Mouse (Mus musculus) E14TG2a.4 (cell line): ENCODE measurements around the gene Ceacam1.
A peak's percentile ranks its signal among the peaks of the same experiment; 100 is the strongest.
"Not testable (repeated sequence)": the region's sequence is repeated elsewhere in the genome, so short reads cannot be mapped to it uniquely, and the experiment has no call there.

Source experiments
- H3K27me3 ChIP-seq: 2 replicates; pipeline ENCODE4 v1.6.1; 2014; ENCODE audit warnings: low read length, control low read depth; ENCODE audit not compliant: insufficient read depth
- H3K36me3 ChIP-seq: 2 replicates; pipeline ENCODE4 v1.6.1; 2014; ENCODE audit warnings: low read length, control low read depth; ENCODE audit not compliant: insufficient read depth
- H3K4me1 ChIP-seq: replicated peaks from 2 replicates; pipeline ENCODE4 v1.6.1; 2014; ENCODE audit warnings: low read depth, low read length, control low read depth
- H3K4me3 ChIP-seq: replicated peaks from 2 replicates; pipeline ENCODE4 v1.5.1; 2014; ENCODE audit warnings: mild to moderate bottlenecking, low read length
- H3K9me3 ChIP-seq: 2 replicates; pipeline ENCODE4 v1.6.1; 2014; ENCODE audit warnings: low read length, control low read depth
- CTCF ChIP-seq: conservative IDR thresholded peaks from 2 replicates; pipeline ENCODE4 v1.5.1; 2014; ENCODE audit warnings: low read length
- NANOG ChIP-seq: IDR thresholded peaks from 2 replicates; pipeline ENCODE4 v1.6.1; 2014; ENCODE audit warnings: borderline replicate concordance, low read length, mixed read lengths
- POU5F1 ChIP-seq: IDR thresholded peaks from 2 replicates; pipeline ENCODE4 v1.6.1; 2014; ENCODE audit warnings: low read length, borderline replicate concordance

Gene Ceacam1

GRCm38 (mm10) chr7:25434654-25435545, 42.5 kb downstream of the Ceacam1 start:
- no peaks in the 10 kb centered on the region for H3K9me3 ChIP-seq
- TF ChIP-seq POU5F1 = no peak
- no peak for TF ChIP-seq CTCF
- TF ChIP-seq NANOG = no peak
- H3K36me3 ChIP-seq = 0 out of 2 replicates have a peak, but pooled peaks cover 3% of the 10 kb centered on the region
- no peaks in the 10 kb centered on the region for H3K27me3 ChIP-seq
- peak overlapping the region; percentile 45; the same call in 1 of the 2 replicates for H3K4me3 ChIP-seq
- H3K4me1 ChIP-seq = peaks cover 85% of the 10 kb centered on the region

GRCm38 (mm10) chr7:25433781-25434560, 43.4 kb downstream of the Ceacam1 start:
- Histone ChIP-seq H3K4me3 (peak overlapping the region; percentile 45), H3K9me3 (no peaks in the 10 kb centered on the region), H3K27me3 (no peaks in the 10 kb centered on the region), H3K36me3 (0 out of 2 replicates have a peak, but pooled peaks cover 3% of the 10 kb centered on the region), H3K4me1 (peaks cover 91% of the 10 kb centered on the region)
- TF ChIP-seq POU5F1 (no peak), NANOG (no peak), CTCF (no peak)

GRCm38 (mm10) chr7:25433007-25433541, 44.3 kb downstream of the Ceacam1 start:
- Histone ChIP-seq H3K9me3 (no peaks in the 10 kb centered on the region), H3K36me3 (0 out of 2 replicates have a peak, but pooled peaks cover 3% of the 10 kb centered on the region)

GRCm38 (mm10) chr7:25432381-25432780, 45.0 kb downstream of the Ceacam1 start:
- no peaks in the 10 kb centered on the region for H3K27me3 ChIP-seq
- peaks cover 94% of the 10 kb centered on the region for H3K4me1 ChIP-seq
- H3K9me3 ChIP-seq = no peaks in the 10 kb centered on the region
- H3K36me3 ChIP-seq = no peaks in the 10 kb centered on the region
- H3K4me3 ChIP-seq = peak overlapping the region; percentile 11; the same call in 1 of the 2 replicates
- TF ChIP-seq NANOG (no peak), CTCF (no peak), POU5F1 (no peak)

More at GRCm38 (mm10) chr7:25433007-25433541, 44.3 kb downstream of the Ceacam1 start:
- H3K4me1 ChIP-seq = peaks cover 94% of the 10 kb centered on the region
- no peaks in the 10 kb centered on the region for H3K27me3 ChIP-seq
- H3K4me3 ChIP-seq = peak overlapping the region; percentile 11; the same call in 1 of the 2 replicates
- TF ChIP-seq CTCF (no peak), NANOG (peak; percentile 49; the same call in 1 of the 2 replicates), POU5F1 (no peak)

GRCm38 (mm10) chr7:25429886-25430784, 47.3 kb downstream of the Ceacam1 start:
- no peaks in the 10 kb centered on the region for H3K36me3 ChIP-seq
- H3K4me3 ChIP-seq = no peak overlapping the region
- peaks cover 92% of the 10 kb centered on the region for H3K4me1 ChIP-seq
- TF ChIP-seq NANOG = no peak
- TF ChIP-seq POU5F1 = no peak
- no peak for TF ChIP-seq CTCF
- no peaks in the 10 kb centered on the region for H3K9me3 ChIP-seq
- H3K27me3 ChIP-seq = no peaks in the 10 kb centered on the region

- Histone ChIP-seq H3K36me3 (no peaks in the 10 kb centered on the region), H3K9me3 (no peaks in the 10 kb centered on the region), H3K4me3 (no peak overlapping the region), H3K27me3 (peaks cover 3% of the 10 kb centered on the region; the same call in 1 of the 2 replicates), H3K4me1 (peaks cover 83% of the 10 kb centered on the region)
- TF ChIP-seq POU5F1 (no peak), NANOG (no peak), CTCF (no peak)
Measured at GRCm38 (mm10) chr7:25428321-25428720, 49.1 kb downstream of the Ceacam1 start.

- Histone ChIP-seq H3K9me3 (no peaks in the 10 kb centered on the region), H3K27me3 (peaks cover 12% of the 10 kb centered on the region), H3K4me3 (no peak overlapping the region), H3K4me1 (peaks cover 82% of the 10 kb centered on the region), H3K36me3 (no peaks in the 10 kb centered on the region)
- TF ChIP-seq NANOG (no peak), CTCF (no peak), POU5F1 (no peak)
Measured at GRCm38 (mm10) chr7:25427144-25427543, 50.3 kb downstream of the Ceacam1 start.

GRCm38 (mm10) chr7:25426380-25426779, 51.0 kb downstream of the Ceacam1 start:
- not testable (repeated sequence) for H3K9me3 ChIP-seq, H3K4me3 ChIP-seq, H3K36me3 ChIP-seq
- Histone ChIP-seq H3K4me1 (peaks cover 82% of the 10 kb centered on the region), H3K27me3 (peaks cover 12% of the 10 kb centered on the region)
